Mouse (Mus musculus): ENCODE measurements around the gene Slit3. TPM values are rescaled to one million over a fixed set of nuclear protein-coding genes. Genes with fewer than 3 reads are reported as not detected.

Gene Slit3
- total RNA-seq, 2 experiments from 2014 or later = 7.9 to 9.0 TPM

GRCm38 (mm10) chr11:35299857-35300375 is 178.9 kb downstream of the Slit3 start:
- DNase-seq (ENCODE audit: low spot score) = no peak

GRCm38 (mm10) chr11:35302272-35302671 is 181.2 kb downstream of the Slit3 start:
- DNase-seq (ENCODE audit: low spot score) = no peak

- no peak for DNase-seq (ENCODE audit: low spot score)
Measured at GRCm38 (mm10) chr11:35304216-35304975, 183.4 kb downstream of the Slit3 start.

- no peak for DNase-seq (ENCODE audit: low spot score)
Measured at GRCm38 (mm10) chr11:35305111-35305510, 184.1 kb downstream of the Slit3 start.

GRCm38 (mm10) chr11:35305910-35306309 is 184.9 kb downstream of the Slit3 start:
- DNase-seq (ENCODE audit: low spot score) = no peak

GRCm38 (mm10) chr11:35306922-35307321 is 185.9 kb downstream of the Slit3 start:
- DNase-seq (ENCODE audit: low spot score) = no peak

GRCm38 (mm10) chr11:35307992-35308391 is 187.0 kb downstream of the Slit3 start:
- DNase-seq (ENCODE audit: low spot score) = no peak

GRCm38 (mm10) chr11:35315449-35316028 is 194.5 kb downstream of the Slit3 start:
- DNase-seq (ENCODE audit: low spot score) = no peak

GRCm38 (mm10) chr11:35317221-35317620 is 196.2 kb downstream of the Slit3 start:
- DNase-seq (ENCODE audit: low spot score) = no peak

GRCm38 (mm10) chr11:35317775-35318432 is 196.9 kb downstream of the Slit3 start:
- peak; percentile 47 for DNase-seq (ENCODE audit: low spot score)

- DNase-seq (ENCODE audit: low spot score) = no peak
Measured at GRCm38 (mm10) chr11:35318433-35319020, 197.5 kb downstream of the Slit3 start.

- no peak for DNase-seq (ENCODE audit: low spot score)
Measured at GRCm38 (mm10) chr11:35320518-35320917, 199.5 kb downstream of the Slit3 start.

- DNase-seq (ENCODE audit: low spot score) = no peak
Measured at GRCm38 (mm10) chr11:35324397-35324796, 203.4 kb downstream of the Slit3 start.

- no peak for DNase-seq (ENCODE audit: low spot score)
Measured at GRCm38 (mm10) chr11:35325131-35325995, 204.3 kb downstream of the Slit3 start.

GRCm38 (mm10) chr11:35326346-35326745 is 205.3 kb downstream of the Slit3 start:
- DNase-seq (ENCODE audit: low spot score) = no peak

GRCm38 (mm10) chr11:35327899-35328298 is 206.9 kb downstream of the Slit3 start:
- DNase-seq (ENCODE audit: low spot score) = no peak

GRCm38 (mm10) chr11:35331476-35331875 is 210.5 kb downstream of the Slit3 start:
- DNase-seq (ENCODE audit: low spot score) = no peak

- no peak for DNase-seq (ENCODE audit: low spot score)
Measured at GRCm38 (mm10) chr11:35336558-35336957, 215.5 kb downstream of the Slit3 start.

GRCm38 (mm10) chr11:35337493-35337892 is 216.5 kb downstream of the Slit3 start:
- DNase-seq (ENCODE audit: low spot score) = peak; percentile 9

- DNase-seq (ENCODE audit: low spot score) = no peak
Measured at GRCm38 (mm10) chr11:35337927-35338819, 217.1 kb downstream of the Slit3 start.

Measured in gastrocnemius, adult 18-20 months (tissue).